Mouse (Mus musculus) liver, embryonic 14.5 days (tissue): ENCODE measurements at regions not wholly inside any gene's neighbourhood (a gene's known extent, or its start where the extent isn't known, plus 50 kb on each side); places are given as distances from the start of the nearest gene placed in this dataset.
"Not testable (repeated sequence)": the region's sequence is repeated elsewhere in the genome, so short reads cannot be mapped to it uniquely, and the experiment has no call there.

ENCODE experiments used
- ATAC-seq: fragments of 200-750 bp; cut with Nextera tagmentation; 2 replicates; pipeline ENCODE4 v1.8.0; 2017; ENCODE audit warnings: moderate number of reproducible peaks, mild to moderate bottlenecking, moderate library complexity; ENCODE audit not compliant: insufficient read depth
- DNase-seq, 3 experiments: peaks; one replicate each; pipeline ENCODE4 v3.0.0-alpha.2; 2012 to 2013; ENCODE audit warnings: low read depth in 3 of 3, low spot score in 3 of 3
- H3K27ac ChIP-seq: fragments of 300-500 bp; sonication (generic); 2 replicates; pipeline ENCODE4 v1.5.1; 2014; ENCODE audit warnings: moderate library complexity, mild to moderate bottlenecking, control low read depth, inconsistent platforms
- H3K27me3 ChIP-seq: fragments of 300-500 bp; sonication (generic); 2 replicates; pipeline ENCODE4 v1.6.1; 2014; ENCODE audit warnings: mild to moderate bottlenecking, low read length, moderate library complexity; ENCODE audit not compliant: control insufficient read depth, insufficient read depth
- H3K36me3 ChIP-seq: fragments of 300-500 bp; sonication (generic); replicated peaks from 2 replicates; pipeline ENCODE4 v1.6.1; 2014; ENCODE audit warnings: low read depth; ENCODE audit not compliant: control insufficient read depth, insufficient read depth
- H3K4me1 ChIP-seq, 2 experiments: fragments of 200-500 bp in 1 of 2; fragments of 300-500 bp in 1 of 2; sonication (generic) in 1 of 2; replicated peaks; 2 replicates each; pipeline ENCODE4 v1.6.1; 2012 to 2014; ENCODE audit warnings: antibody characterized with exemption in 1 of 2, inconsistent platforms in 1 of 2, low read length in 1 of 2; ENCODE audit not compliant: control insufficient read depth in 2 of 2, insufficient read depth in 2 of 2
- H3K4me2 ChIP-seq: fragments of 300-500 bp; sonication (generic); 2 replicates; pipeline ENCODE4 v1.6.1; 2014; ENCODE audit warnings: low read depth, mild to moderate bottlenecking, control low read depth, moderate library complexity
- H3K4me3 ChIP-seq, 2 experiments: fragments of 200-500 bp in 1 of 2; fragments of 300-500 bp in 1 of 2; sonication (generic) in 1 of 2; 2 replicates each; pipeline ENCODE4 v1.5.1; 2012 to 2014; ENCODE audit warnings: low read depth in 2 of 2, low read length in 2 of 2, mild to moderate bottlenecking in 2 of 2, control low read depth in 1 of 2, inconsistent platforms in 1 of 2, moderate library complexity in 1 of 2; ENCODE audit not compliant: insufficient read depth in 1 of 2
- H3K9ac ChIP-seq: fragments of 300-500 bp; sonication (generic); replicated peaks from 2 replicates; pipeline ENCODE4 v1.6.1; 2014; ENCODE audit warnings: mild to moderate bottlenecking, control low read depth, moderate library complexity
- H3K9me3 ChIP-seq: fragments of 300-500 bp; sonication (generic); 2 replicates; pipeline ENCODE4 v1.6.1; 2016; ENCODE audit warnings: low read length, mixed read lengths; ENCODE audit not compliant: control insufficient read depth
- CTCF ChIP-seq: IDR thresholded peaks from 2 replicates; pipeline ENCODE4 v1.5.1; 2016; ENCODE audit warnings: antibody characterized with exemption, low read depth, control low read depth
- EP300 ChIP-seq: IDR thresholded peaks from 2 replicates; pipeline ENCODE4 v1.6.1; 2016; ENCODE audit warnings: antibody characterized with exemption, low read depth
- WGBS: fragments of 180-500 bp; shearing (Covaris S2); extraction: QIAGEN DNeasy Blood & Tissue Kit; methylation state at CpG from one replicate; pipeline ENCODE4 v1.1.7; 2014; ENCODE audit not compliant: insufficient replicate concordance; 5-methylcytosine and 5-hydroxymethylcytosine counted together

- Histone ChIP-seq H3K9me3 (no peaks in the 10 kb centered on the region), H3K27ac (no peak overlapping the region), H3K4me2 (no peak overlapping the region), H3K27me3 (no peaks in the 10 kb centered on the region), H3K9ac (no peak overlapping the region), H3K4me3 (no peak overlapping the region), H3K4me1 (no peaks in the 10 kb centered on the region), H3K36me3 (no peaks in the 10 kb centered on the region)
- DNase-seq (no peak), ATAC-seq (no peak)
- WGBS, result 28% methylated on average over 7 of the region's 7 CpGs
- TF ChIP-seq CTCF (no peak), EP300 (no peak)
These were observed 131.8 kb upstream of the Dnajc1 start for GRCm38 (mm10) chr2:18524387-18524786.

- no peak for DNase-seq
- no peaks in the 10 kb centered on the region for H3K4me1 ChIP-seq
- WGBS, result 55% methylated on average over 3 of the region's 3 CpGs
- no peak overlapping the region for H3K9ac ChIP-seq
- no peak overlapping the region for H3K4me3 ChIP-seq
- no peaks in the 10 kb centered on the region for H3K36me3 ChIP-seq
- H3K27ac ChIP-seq, result no peak overlapping the region
- H3K4me2 ChIP-seq, result no peak overlapping the region
- ATAC-seq, result no peak
- no peaks in the 10 kb centered on the region for H3K27me3 ChIP-seq
- H3K9me3 ChIP-seq, result no peaks in the 10 kb centered on the region
- no peak for TF ChIP-seq CTCF
- TF ChIP-seq EP300, result no peak
These were observed 131.3 kb upstream of the Dnajc1 start for GRCm38 (mm10) chr2:18523911-18524310.

- H3K9ac ChIP-seq, result no peak overlapping the region
- DNase-seq (no peak), ATAC-seq (no peak)
- no peaks in the 10 kb centered on the region for H3K36me3 ChIP-seq
- TF ChIP-seq CTCF, result peak; percentile 23; the same call in 1 of the 2 replicates
- no peak for TF ChIP-seq EP300
- H3K9me3 ChIP-seq, result no peaks in the 10 kb centered on the region
- no peaks in the 10 kb centered on the region for H3K27me3 ChIP-seq
- no peaks in the 10 kb centered on the region for H3K4me1 ChIP-seq
- H3K27ac ChIP-seq, result no peak overlapping the region
- H3K4me2 ChIP-seq, result no peak overlapping the region
- H3K4me3 ChIP-seq, result no peak overlapping the region
These were observed 120.8 kb upstream of the Dnajc1 start for GRCm38 (mm10) chr2:18513435-18513834.

GRCm38 (mm10) chr2:18509317-18509716 lies 116.7 kb upstream of the Dnajc1 start:
- WGBS, result 50% methylated on average over 1 of the region's 1 CpGs
- no peak overlapping the region for H3K9ac ChIP-seq
- TF ChIP-seq EP300 (no peak), CTCF (no peak)
- no peaks in the 10 kb centered on the region for H3K9me3 ChIP-seq
- no peak overlapping the region for H3K4me2 ChIP-seq
- H3K27me3 ChIP-seq, result no peaks in the 10 kb centered on the region
- ATAC-seq (no peak), DNase-seq (no peak)
- H3K4me3 ChIP-seq, result no peak overlapping the region
- no peaks in the 10 kb centered on the region for H3K36me3 ChIP-seq
- H3K4me1 ChIP-seq, result no peaks in the 10 kb centered on the region
- H3K27ac ChIP-seq, result no peak overlapping the region

GRCm38 (mm10) chr2:18473361-18473771 lies 80.7 kb upstream of the Dnajc1 start:
- DNase-seq (no peak), ATAC-seq (no peak)
- Histone ChIP-seq H3K27ac (no peak overlapping the region), H3K27me3 (no peaks in the 10 kb centered on the region), H3K4me3 (no peak overlapping the region), H3K9ac (no peak overlapping the region), H3K9me3 (no peaks in the 10 kb centered on the region), H3K36me3 (no peaks in the 10 kb centered on the region), H3K4me1 (no peaks in the 10 kb centered on the region), H3K4me2 (no peak overlapping the region)
- 26% methylated on average over 3 of the region's 3 CpGs for WGBS
- TF ChIP-seq CTCF, result no peak
- no peak for TF ChIP-seq EP300

- TF ChIP-seq CTCF (no peak), EP300 (no peak)
- H3K27me3 ChIP-seq, result no peaks in the 10 kb centered on the region
- no peak for DNase-seq
These were observed 68.3 kb upstream of the Dnajc1 start for GRCm38 (mm10) chr2:18460901-18461300.

GRCm38 (mm10) chr2:18460281-18460680 lies 67.7 kb upstream of the Dnajc1 start:
- not testable (repeated sequence) for ATAC-seq, H3K9me3 ChIP-seq, H3K4me1 ChIP-seq, H3K27me3 ChIP-seq, H3K27ac ChIP-seq, H3K4me3 ChIP-seq, DNase-seq, H3K4me2 ChIP-seq, H3K36me3 ChIP-seq, H3K9ac ChIP-seq
- WGBS, result 73% methylated on average over 3 of the region's 3 CpGs

More at GRCm38 (mm10) chr2:18460901-18461300, 68.3 kb upstream of the Dnajc1 start:
- Histone ChIP-seq H3K27ac (no peak overlapping the region), H3K9ac (no peak overlapping the region), H3K9me3 (no peaks in the 10 kb centered on the region), H3K4me3 (no peak overlapping the region), H3K36me3 (no peaks in the 10 kb centered on the region), H3K4me1 (no peaks in the 10 kb centered on the region), H3K4me2 (no peak overlapping the region)
- no peak for ATAC-seq
- WGBS, result 69% methylated on average over 4 of the region's 4 CpGs

GRCm38 (mm10) chr2:18453426-18453825 lies 60.8 kb upstream of the Dnajc1 start:
- DNase-seq, H3K9ac ChIP-seq, H3K36me3 ChIP-seq, H3K9me3 ChIP-seq, H3K27ac ChIP-seq, H3K27me3 ChIP-seq, H3K4me3 ChIP-seq, ATAC-seq, H3K4me2 ChIP-seq, H3K4me1 ChIP-seq: not testable (repeated sequence)
- WGBS, result 40% methylated on average over 2 of the region's 2 CpGs
